In genomic region chr17:85018344-85018743, GRCm38 (mm10) we compare ENCODE assay signal across 23 mouse cellular contexts. TPM values are rescaled to one million over a fixed set of nuclear protein-coding genes. Genes with fewer than 3 reads are reported as not detected.
DNase-seq lines count a peak whose midpoint lies in the region; ATAC-seq lines count a peak whose summit lies in the region.
"Had no signal": no experiment of that assay in that cellular context is flagged by ENCODE, and none has a peak within 500 bp of the region (broad histone marks: within the 10 kb centered on the region; RNA-seq: fewer than 3 reads in every experiment).

No protein-coding gene starts in this region.

- ATAC-seq in liver, embryonic 11.5 days (replicated peaks; ENCODE audit: low FRiP score): peak; percentile 48
- ATAC-seq in liver, embryonic 12.5 days: no peak
- ATAC-seq in megakaryocyte, adult 5-6 weeks (ENCODE audit: poor library complexity, severe bottlenecking): no peak
- ATAC-seq in megakaryocyte progenitor cell, adult 5-6 weeks (replicated peaks; ENCODE audit: poor library complexity): peak; percentile 65
- ATAC-seq: activated CD4-positive, CD25-positive, alpha-beta regulatory T cell, adult 4 months; forebrain, embryonic 13.5 days; forebrain, embryonic 16.5 days; hindbrain, postnatal 0 days had no signal

- no peak overlapping the region for H3K9ac ChIP-seq in liver, embryonic 11.5 days (ENCODE audit: low read depth, low read length)
- H3K9ac ChIP-seq in liver, embryonic 12.5 days: no peak overlapping the region
- H3K9ac ChIP-seq: forebrain, embryonic 13.5 days; heart, embryonic 12.5 days; heart, embryonic 15.5 days; hindbrain, embryonic 14.5 days had no signal

- WGBS in liver, embryonic 11.5 days: 73% methylated on average over 3 of the region's 3 CpGs
- WGBS in liver, embryonic 12.5 days (ENCODE audit: insufficient replicate concordance): 58% methylated on average over 3 of the region's 3 CpGs

- H3K4me3 ChIP-seq in liver, embryonic 11.5 days (ENCODE audit: low read depth, low read length): no peak overlapping the region
- no peak overlapping the region for H3K4me3 ChIP-seq in liver, embryonic 12.5 days
- H3K4me3 ChIP-seq in megakaryocyte, embryonic 14.5 days (replicated peaks): peak overlapping the region; percentile 50
- H3K4me3 ChIP-seq: forebrain, embryonic 10.5 days; forebrain, embryonic 13.5 days; gastrocnemius, adult 2 months; heart, embryonic 12.5 days; heart, embryonic 15.5 days had no signal

- no peaks in the 10 kb centered on the region for H3K36me3 ChIP-seq in liver, embryonic 11.5 days (ENCODE audit: control insufficient read depth, insufficient read depth, low read length)
- peaks cover 11% of the 10 kb centered on the region for H3K36me3 ChIP-seq in liver, embryonic 12.5 days
- H3K36me3 ChIP-seq in megakaryocyte, embryonic 14.5 days (replicated peaks; ENCODE audit: low read length): peaks cover 26% of the 10 kb centered on the region
- H3K36me3 ChIP-seq: heart, embryonic 12.5 days; heart, embryonic 15.5 days had no signal

- no peaks in the 10 kb centered on the region for H3K9me3 ChIP-seq in liver, embryonic 11.5 days (ENCODE audit: control insufficient read depth, low read length)
- H3K9me3 ChIP-seq in liver, embryonic 12.5 days (replicated peaks): no peaks in the 10 kb centered on the region
- H3K9me3 ChIP-seq in megakaryocyte, embryonic 14.5 days: no peaks in the 10 kb centered on the region
- H3K9me3 ChIP-seq: forebrain, embryonic 10.5 days; forebrain, embryonic 13.5 days; heart, embryonic 12.5 days; heart, embryonic 15.5 days had no signal

- H3K4me1 ChIP-seq in liver, embryonic 11.5 days (replicated peaks; ENCODE audit: control insufficient read depth, insufficient read depth, low read length): peaks cover 5% of the 10 kb centered on the region
- H3K4me1 ChIP-seq in liver, embryonic 12.5 days: peaks cover 10% of the 10 kb centered on the region
- H3K4me1 ChIP-seq in megakaryocyte, embryonic 14.5 days: peaks cover 36% of the 10 kb centered on the region
- H3K4me1 ChIP-seq: forebrain, embryonic 10.5 days; forebrain, embryonic 13.5 days had no signal

- H3K27ac ChIP-seq in liver, embryonic 11.5 days (ENCODE audit: low read depth, low read length): no peak overlapping the region
- H3K27ac ChIP-seq in liver, embryonic 12.5 days: no peak overlapping the region
- H3K27ac ChIP-seq: forebrain, embryonic 10.5 days; forebrain, embryonic 13.5 days; gastrocnemius, adult 2 months; heart, embryonic 15.5 days; hindbrain, embryonic 14.5 days; hindbrain, postnatal 0 days had no signal

- no peak overlapping the region for H3K4me2 ChIP-seq in liver, embryonic 11.5 days
- H3K4me2 ChIP-seq in liver, embryonic 12.5 days: no peak overlapping the region
- H3K4me2 ChIP-seq: forebrain, embryonic 13.5 days; heart, embryonic 12.5 days; heart, embryonic 15.5 days; hindbrain, embryonic 14.5 days had no signal

- H3K27me3 ChIP-seq in liver, embryonic 11.5 days (replicated peaks; ENCODE audit: control insufficient read depth, insufficient read depth, low read length): no peaks in the 10 kb centered on the region
- H3K27me3 ChIP-seq in liver, embryonic 12.5 days (replicated peaks): no peaks in the 10 kb centered on the region
- no peaks in the 10 kb centered on the region for H3K27me3 ChIP-seq in megakaryocyte, embryonic 14.5 days (replicated peaks)
- H3K27me3 ChIP-seq: forebrain, embryonic 13.5 days; heart, embryonic 12.5 days; heart, embryonic 15.5 days had no signal

- peak; percentile 10 for DNase-seq in liver, embryonic 11.5 days (ENCODE audit: low spot score)
- DNase-seq in frontal cortex, adult 2 months (ENCODE audit: extremely low spot score in 1 of 2, low spot score in 1 of 2): no peak
- DNase-seq in heart, adult 9 months (ENCODE audit: low spot score in 2 of 2): no peak
- DNase-seq: cerebellum, adult 18-20 months; cerebellum, adult 9-10 months; cerebellum, postnatal 14 days; gastrocnemius, adult 2 months; gastrocnemius, postnatal 14 days; heart, adult 11 months; heart, postnatal 10 days; heart, postnatal 4 days had no signal

RNA-seq across cellular contexts. Expression of gene Slc3a1, which starts 9.8 kb away (rescaled TPM):
- 0.27 and 0.49 TPM in 2 replicates for polyA plus RNA-seq in liver, embryonic 11.5 days (2014; fragmentation: Nextera tagmentation; extraction: Ambion mirVana)
- polyA plus RNA-seq in liver, embryonic 12.5 days (2016; fragmentation: Nextera tagmentation; extraction: Ambion mirVana): 0.32 and 0.41 TPM in 2 replicates
- polyA plus RNA-seq in megakaryocyte, embryonic 14.5 days (2012; ENCODE audit: insufficient read depth, low replicate concordance): 0.37 TPM in 1 of 2 replicates, not detected in the other
- total RNA-seq in megakaryocyte, adult 5-6 weeks (2015): 0.07 TPM in 1 of 2 replicates, not detected in the other
- not detected in 2 replicates for total RNA-seq in megakaryocyte, adult 5-6 weeks (2017)
- total RNA-seq in megakaryocyte progenitor cell, adult 5-6 weeks (2015): 0.32 TPM in 1 of 2 replicates, not detected in the other
- 0.04 TPM in 1 of 2 replicates, not detected in the other for total RNA-seq in megakaryocyte progenitor cell, adult 5-6 weeks (2017)
- 0.74 and 1.1 TPM in 2 replicates for polyA plus RNA-seq in frontal cortex, adult 2 months (2012; rRNA removed)
- total RNA-seq: gastrocnemius, adult 2 months; gastrocnemius, postnatal 14 days had no signal
- polyA plus RNA-seq: heart, embryonic 12.5 days had no signal

Comparison
In these comparisons a context has a peak if more than half of its experiments do, and no peak if none do; other contexts are left out.
1. ATAC-seq: peak in liver, embryonic 11.5 days (single experiment) and megakaryocyte progenitor cell, adult 5-6 weeks (single experiment); none in liver, embryonic 12.5 days (single experiment) and megakaryocyte, adult 5-6 weeks (single experiment).